Mouse (Mus musculus): ENCODE measurements around the gene Hras.
A peak's percentile ranks its signal among the peaks of the same experiment; 100 is the strongest.

Hras gene

GRCm38 (mm10) chr7:141176173-141176572, 17.6 kb downstream of the Hras start:
- peak; percentile 93 for DNase-seq (ENCODE audit: low read depth, low spot score)

- DNase-seq (ENCODE audit: low read depth, low spot score): peak; percentile 10
Observed at GRCm38 (mm10) chr7:141175068-141175467, 18.7 kb downstream of the Hras start.

GRCm38 (mm10) chr7:141173323-141173850, 20.4 kb downstream of the Hras start:
- DNase-seq (ENCODE audit: low read depth, low spot score): no peak

- peak; percentile 90 for DNase-seq (ENCODE audit: low read depth, low spot score)
Observed at GRCm38 (mm10) chr7:141172116-141173006, 21.4 kb downstream of the Hras start, which contains the start of gene Rnh1. Gene Rnh1 (minus strand): TSS chr7:141172857.

GRCm38 (mm10) chr7:141169866-141170265, 23.9 kb downstream of the Hras start:
- no peak for DNase-seq (ENCODE audit: low read depth, low spot score)

GRCm38 (mm10) chr7:141169300-141169699, 24.5 kb downstream of the Hras start:
- DNase-seq (ENCODE audit: low read depth, low spot score): peak; percentile 28

GRCm38 (mm10) chr7:141168518-141168953, 25.3 kb downstream of the Hras start:
- DNase-seq (ENCODE audit: low read depth, low spot score): peak; percentile 95

GRCm38 (mm10) chr7:141167901-141168517, 25.8 kb downstream of the Hras start:
- peak; percentile 85 for DNase-seq (ENCODE audit: low read depth, low spot score)

- peak; percentile 95 for DNase-seq (ENCODE audit: low read depth, low spot score)
Observed at GRCm38 (mm10) chr7:141164850-141165249, 29.0 kb downstream of the Hras start.

- DNase-seq (ENCODE audit: low read depth, low spot score): no peak
Observed at GRCm38 (mm10) chr7:141164397-141164796, 29.4 kb downstream of the Hras start.

- DNase-seq (ENCODE audit: low read depth, low spot score): no peak
Observed at GRCm38 (mm10) chr7:141155362-141155761, 38.4 kb downstream of the Hras start.

GRCm38 (mm10) chr7:141148639-141149038, 45.2 kb downstream of the Hras start:
- DNase-seq (ENCODE audit: low read depth, low spot score): no peak

GRCm38 (mm10) chr7:141147044-141147443, 46.8 kb downstream of the Hras start:
- no peak for DNase-seq (ENCODE audit: low read depth, low spot score)

- no peak for DNase-seq (ENCODE audit: low read depth, low spot score)
Observed at GRCm38 (mm10) chr7:141146043-141146595, 47.7 kb downstream of the Hras start.

GRCm38 (mm10) chr7:141145403-141145802, 48.4 kb downstream of the Hras start:
- DNase-seq (ENCODE audit: low read depth, low spot score): no peak

- DNase-seq (ENCODE audit: low read depth, low spot score): no peak
Observed at GRCm38 (mm10) chr7:141144650-141145049, 49.2 kb downstream of the Hras start.

- DNase-seq (ENCODE audit: low read depth, low spot score): no peak
Observed at GRCm38 (mm10) chr7:141143861-141144260, 49.9 kb downstream of the Hras start.

GRCm38 (mm10) chr7:141143112-141143511, 50.7 kb downstream of the Hras start:
- DNase-seq (ENCODE audit: low read depth, low spot score): peak; percentile 51

GRCm38 (mm10) chr7:141141326-141141725, 52.5 kb downstream of the Hras start:
- no peak for DNase-seq (ENCODE audit: low read depth, low spot score)

Measured in 3T3-L1 (cell line).